Mouse (Mus musculus) ovary, adult 18-20 months (tissue): ENCODE measurements around the gene Pitpnm1.
"Not testable (repeated sequence)": the region's sequence is repeated elsewhere in the genome, so short reads cannot be mapped to it uniquely, and the experiment has no call there.

ENCODE experiments used
- DNase-seq: peaks from one replicate; pipeline ENCODE4 v3.0.0; 2022; ENCODE audit warnings: low spot score, mixed read lengths

The Pitpnm1 gene

GRCm38 (mm10) chr19:4118350-4118749 lies 18.6 kb downstream of the Pitpnm1 start:
- DNase-seq: no peak

DNA sequence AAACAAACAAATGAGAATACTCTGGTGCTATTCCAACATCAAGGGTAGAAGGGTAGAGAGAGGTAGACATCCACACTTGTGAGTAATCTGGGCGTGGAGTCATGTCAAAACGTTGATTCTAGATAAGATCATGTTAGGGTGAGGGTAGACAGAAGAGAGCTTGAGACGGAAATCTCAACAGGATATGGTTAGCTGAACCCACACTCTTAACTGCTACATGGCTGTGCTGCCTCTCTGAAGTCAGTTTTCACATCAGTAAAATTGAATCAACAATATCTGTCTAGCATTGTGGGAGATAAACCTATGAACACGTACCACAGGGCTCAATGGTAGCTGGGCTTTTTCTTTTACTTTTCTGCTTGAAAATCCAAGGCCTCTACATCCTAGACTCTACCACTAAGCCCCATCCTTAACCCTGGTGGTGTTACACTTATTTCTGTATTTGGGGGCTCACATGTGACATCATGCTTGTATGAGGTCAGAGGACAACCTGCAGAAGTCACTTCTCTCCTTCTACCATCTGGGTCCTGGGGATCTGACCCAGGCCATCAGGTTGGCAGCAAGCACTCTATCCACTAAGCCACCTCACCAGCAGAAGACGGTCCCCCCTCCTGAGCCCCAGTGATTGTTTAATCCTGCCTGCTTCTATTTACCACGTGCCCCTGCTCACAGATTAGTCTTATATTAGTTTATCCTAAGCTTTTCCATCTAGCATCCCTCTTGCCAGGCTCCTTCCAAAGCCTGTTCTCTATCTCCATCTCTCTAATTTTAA lies 20.1 kb downstream of the Pitpnm1 start:
- DNase-seq: no peak

DNA sequence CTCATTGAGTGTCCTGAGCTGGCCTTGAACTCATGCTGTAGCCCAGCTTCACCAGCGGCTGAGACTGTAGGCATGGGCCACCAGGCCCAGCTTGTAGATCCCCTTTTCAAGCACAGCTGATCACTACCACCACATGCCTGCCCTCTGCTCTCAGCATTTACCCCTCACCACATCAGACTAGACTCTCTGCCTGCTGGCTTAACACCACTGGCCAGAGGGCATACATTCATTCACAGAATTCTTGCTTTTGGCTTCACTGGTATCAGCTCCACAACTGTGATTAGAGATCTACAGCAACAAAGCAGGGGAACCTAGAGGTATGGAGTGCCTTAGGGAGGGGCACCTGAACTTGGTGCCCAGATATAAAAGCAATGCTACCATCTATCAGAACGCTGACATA lies 20.7 kb downstream of the Pitpnm1 start:
- no peak for DNase-seq

GRCm38 (mm10) chr19:4121097-4121805 lies 21.5 kb downstream of the Pitpnm1 start:
- DNase-seq: peak; percentile 96

DNA sequence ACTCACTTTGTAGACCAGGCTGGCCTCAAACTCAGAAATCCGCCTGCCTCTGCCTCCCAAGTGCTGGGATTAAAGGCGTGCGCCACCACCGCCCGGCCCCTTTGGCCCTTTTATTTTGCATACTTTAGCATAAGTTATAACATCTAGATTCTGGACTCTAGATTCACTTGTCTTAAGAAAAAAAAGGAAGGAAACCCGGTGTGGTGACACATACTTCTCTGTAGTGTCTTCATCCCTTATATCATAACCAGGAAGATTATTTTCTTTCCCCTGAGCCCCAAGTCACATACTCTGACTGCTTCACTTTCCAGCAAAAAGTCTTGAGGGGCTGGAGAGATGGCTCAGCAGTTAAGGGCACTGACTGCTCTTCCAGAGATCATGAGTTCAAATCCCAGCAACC lies 22.1 kb downstream of the Pitpnm1 start:
- DNase-seq: not testable (repeated sequence)

DNA sequence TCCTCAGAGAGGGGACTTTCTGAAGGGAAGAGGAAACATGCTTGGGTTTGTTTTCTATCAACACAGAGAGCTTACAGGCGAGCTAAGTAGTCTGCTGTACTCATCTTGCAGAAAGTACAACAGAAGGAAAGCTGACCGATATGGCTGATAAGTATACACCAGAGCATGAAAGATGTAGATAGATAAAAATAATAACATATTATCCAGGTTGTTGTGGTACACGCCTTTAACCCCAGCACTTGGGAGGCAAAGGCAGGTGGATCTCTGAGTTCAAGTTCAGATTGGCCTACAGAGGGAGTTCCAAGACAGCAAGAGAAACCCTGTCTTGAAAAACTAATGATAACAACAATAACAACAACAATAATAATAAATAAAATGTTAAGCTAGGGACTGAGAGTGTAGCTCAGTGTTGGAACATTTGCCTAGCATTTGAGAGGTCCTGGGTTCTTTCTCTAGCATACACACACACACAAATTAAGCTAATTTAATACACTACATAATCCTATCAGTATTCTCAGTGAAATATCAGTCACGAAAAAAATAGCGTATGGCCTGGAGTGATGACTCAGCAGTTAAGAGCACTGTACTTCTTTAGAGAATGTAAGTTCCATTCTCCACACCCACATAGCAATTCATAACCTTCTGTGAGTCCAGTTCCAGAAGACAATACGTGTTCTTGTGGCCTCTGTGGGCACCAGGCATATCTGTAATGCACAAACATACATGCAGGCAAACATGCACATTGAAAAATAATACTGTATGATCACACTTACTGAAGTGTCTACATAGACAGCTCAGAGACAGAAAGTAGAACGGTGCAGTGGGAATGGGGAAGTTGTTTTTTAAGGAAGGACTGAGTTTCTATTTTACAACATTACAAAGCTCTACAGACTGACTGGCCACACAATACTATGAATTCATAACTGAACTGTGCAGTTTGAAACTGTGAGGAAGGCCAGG lies 22.9 kb downstream of the Pitpnm1 start:
- DNase-seq: no peak

GRCm38 (mm10) chr19:4124432-4124831 lies 24.6 kb downstream of the Pitpnm1 start:
- no peak for DNase-seq

DNA sequence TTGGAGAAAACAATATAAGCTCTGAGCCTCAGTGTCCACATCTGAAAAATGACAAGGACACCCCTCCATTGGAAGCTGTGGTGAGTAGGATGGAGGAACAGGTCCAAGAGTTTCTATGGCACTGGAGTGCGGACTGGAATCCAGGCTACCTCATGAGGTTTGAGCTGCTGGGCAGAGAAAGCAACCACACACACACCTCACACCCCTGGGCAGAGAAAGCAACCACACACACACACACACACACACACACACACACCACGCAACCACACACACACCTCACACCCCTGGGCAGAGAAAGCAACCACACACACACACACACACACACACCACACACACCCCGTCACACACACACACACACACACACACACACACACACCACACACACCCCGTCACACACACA lies 25.5 kb downstream of the Pitpnm1 start:
- DNase-seq: not testable (repeated sequence)

DNA sequence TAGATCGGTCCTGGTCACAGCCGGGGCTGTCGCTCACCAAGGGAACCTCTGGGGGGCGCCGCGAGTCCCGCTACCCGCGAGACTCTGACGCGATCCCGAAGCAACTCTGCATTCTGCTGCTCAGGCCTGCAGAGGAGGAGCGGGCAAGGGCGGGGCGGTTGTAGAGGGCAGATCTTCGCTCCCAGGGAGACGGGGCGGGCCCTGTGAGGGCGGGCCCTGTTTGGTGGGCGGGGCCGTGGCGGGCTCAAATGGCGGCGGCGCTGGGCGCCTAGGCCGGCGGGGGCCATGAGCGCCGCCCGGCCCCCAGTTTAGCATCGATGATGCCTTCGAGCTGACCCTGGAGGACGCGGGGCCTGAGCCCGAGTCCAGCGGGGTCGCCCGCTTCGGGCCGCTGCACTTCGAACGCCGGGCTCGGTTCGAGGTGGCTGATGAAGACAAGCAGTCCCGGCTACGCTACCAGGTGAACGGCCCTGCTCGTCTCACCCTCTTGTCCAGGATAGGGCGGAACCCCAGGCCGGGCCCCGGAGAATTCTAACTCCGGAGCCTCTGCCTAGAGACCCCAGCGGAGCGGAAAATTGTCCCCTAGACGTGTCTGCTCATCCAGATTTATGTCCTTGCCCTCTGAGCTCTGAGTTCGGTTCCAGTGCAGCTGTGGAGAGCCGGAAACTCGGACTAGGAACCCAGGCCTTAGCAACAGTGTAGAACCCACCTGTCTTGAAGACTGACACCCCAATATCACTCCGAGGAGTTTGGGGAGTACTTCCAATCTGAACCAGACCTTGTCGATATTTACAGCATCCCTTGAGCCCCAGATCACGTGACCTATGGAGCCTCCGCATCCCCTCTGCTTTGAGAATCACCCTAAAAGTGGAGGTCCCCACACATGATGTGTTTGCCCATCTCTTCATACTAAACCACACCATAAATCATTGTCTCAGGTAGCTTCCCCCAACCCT lies 26.2 kb downstream of the Pitpnm1 start, which contains the start of gene Aip:
Aip (minus strand) TSS at position 118 of the 956 bp plus-strand sequence.
- peak; percentile 98 for DNase-seq

- no peak for DNase-seq
Observed at GRCm38 (mm10) chr19:4126759-4127495, 27.1 kb downstream of the Pitpnm1 start.

DNA sequence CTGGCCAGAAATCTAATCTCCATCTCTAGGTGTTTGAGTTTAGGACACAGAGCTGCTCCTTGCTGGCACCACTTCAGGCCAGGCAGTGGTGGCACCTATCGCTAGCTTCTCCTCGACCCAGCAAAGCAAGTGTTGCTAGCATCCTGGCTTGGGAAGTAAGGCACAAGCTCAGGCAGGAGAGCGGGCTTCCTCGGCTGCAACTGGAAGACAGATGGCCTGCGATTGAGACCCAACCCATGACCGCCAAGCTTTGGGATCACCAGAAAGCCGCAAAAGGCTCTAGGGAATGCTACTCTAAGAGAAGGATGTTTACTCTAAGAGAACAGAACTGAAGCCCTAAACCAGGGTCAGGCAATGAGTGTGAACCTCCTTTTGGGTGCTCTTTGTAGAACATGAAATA lies 29.7 kb downstream of the Pitpnm1 start:
- DNase-seq: no peak

GRCm38 (mm10) chr19:4130106-4130505 lies 30.3 kb downstream of the Pitpnm1 start:
- no peak for DNase-seq

- no peak for DNase-seq
Observed at GRCm38 (mm10) chr19:4131075-4131474, 31.3 kb downstream of the Pitpnm1 start.

DNA sequence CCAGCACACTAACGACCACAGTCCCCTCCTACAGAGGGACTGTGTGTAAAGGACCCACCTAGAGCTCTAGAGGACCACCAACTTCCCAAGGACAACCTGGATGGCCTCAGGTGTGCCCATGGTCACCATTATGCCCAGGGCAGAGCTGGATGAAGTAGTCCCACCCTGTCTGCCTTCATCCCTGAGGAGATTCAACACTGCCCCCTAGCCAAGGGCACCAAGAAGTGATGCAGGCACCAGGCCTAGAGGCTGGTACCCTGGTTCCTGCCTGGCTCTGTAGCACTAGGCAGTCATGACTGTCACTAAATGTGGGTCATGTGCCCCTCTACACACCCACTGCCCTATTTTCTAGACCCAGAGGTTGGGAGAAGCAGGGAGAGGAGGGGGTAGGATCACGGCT lies 32.0 kb downstream of the Pitpnm1 start:
- no peak for DNase-seq

- no peak for DNase-seq
Observed at GRCm38 (mm10) chr19:4134354-4134753, 34.6 kb downstream of the Pitpnm1 start.

GRCm38 (mm10) chr19:4135229-4135962 lies 35.6 kb downstream of the Pitpnm1 start:
- not testable (repeated sequence) for DNase-seq

DNA sequence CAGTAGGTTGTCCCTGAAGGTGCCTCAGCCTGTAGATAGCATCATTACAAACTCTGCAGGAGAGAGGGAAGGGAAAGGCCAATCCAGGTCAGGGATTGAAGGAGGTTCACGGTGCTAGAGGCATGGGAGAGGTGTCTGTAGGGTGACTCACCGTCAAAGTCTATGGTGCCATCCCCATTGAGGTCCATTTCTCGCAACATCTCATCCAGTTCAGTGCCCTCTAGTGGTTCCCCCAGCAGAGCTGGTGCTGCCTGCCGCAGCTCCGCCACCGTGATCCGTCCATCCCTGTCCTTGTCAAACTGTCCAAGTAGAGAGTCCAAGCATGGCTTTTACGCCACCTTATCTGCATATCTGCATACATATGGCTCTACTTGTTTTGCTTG lies 36.2 kb downstream of the Pitpnm1 start:
- DNase-seq: not testable (repeated sequence)

GRCm38 (mm10) chr19:4136463-4136862 lies 36.7 kb downstream of the Pitpnm1 start:
- no peak for DNase-seq

DNA sequence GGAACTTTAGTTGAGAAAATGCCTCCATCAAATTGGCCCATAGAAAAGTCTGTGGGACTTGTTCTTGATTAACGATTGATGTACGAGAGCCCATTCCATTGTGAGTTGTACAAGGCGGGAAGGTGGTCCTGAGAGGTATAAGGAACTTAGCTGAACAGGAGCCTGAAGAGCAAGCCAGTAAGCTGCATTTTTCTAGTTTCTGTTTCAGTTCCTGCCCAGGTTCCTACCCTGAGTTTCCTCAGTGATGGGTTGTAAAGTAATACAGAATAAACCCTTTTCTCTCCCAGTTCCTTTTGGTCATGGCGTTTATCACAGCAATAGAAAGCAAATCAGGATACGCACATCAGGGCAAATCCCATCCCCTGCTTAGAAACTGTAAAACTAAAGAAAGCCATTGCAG lies 38.1 kb downstream of the Pitpnm1 start:
- no peak for DNase-seq

DNA sequence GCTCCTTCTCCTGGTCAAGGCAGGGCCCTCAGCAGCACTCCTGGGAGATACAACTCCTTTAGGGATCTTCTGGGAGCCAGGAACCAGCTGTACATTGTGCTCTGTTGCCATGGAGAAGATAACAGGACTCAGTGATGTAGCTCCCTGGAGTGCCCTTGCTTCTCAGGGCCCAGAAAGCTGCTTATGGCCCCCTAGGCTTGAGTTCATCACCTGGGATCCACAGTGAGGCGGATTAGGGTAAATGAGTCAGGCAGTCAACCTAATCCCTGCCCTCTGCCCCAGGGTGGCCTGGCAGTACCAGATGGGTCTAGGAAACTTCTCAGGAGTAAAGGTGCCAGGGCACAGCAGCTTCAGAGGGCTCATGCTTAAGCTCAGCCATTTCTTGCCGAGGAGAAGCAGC lies 39.6 kb downstream of the Pitpnm1 start, which contains the start of gene Gpr152:
Gpr152 (plus strand) TSS at position 342 of the 400 bp plus-strand sequence.
- DNase-seq: no peak
